8 mouse cellular contexts compared by ENCODE assay signal in the genomic region with DNA sequence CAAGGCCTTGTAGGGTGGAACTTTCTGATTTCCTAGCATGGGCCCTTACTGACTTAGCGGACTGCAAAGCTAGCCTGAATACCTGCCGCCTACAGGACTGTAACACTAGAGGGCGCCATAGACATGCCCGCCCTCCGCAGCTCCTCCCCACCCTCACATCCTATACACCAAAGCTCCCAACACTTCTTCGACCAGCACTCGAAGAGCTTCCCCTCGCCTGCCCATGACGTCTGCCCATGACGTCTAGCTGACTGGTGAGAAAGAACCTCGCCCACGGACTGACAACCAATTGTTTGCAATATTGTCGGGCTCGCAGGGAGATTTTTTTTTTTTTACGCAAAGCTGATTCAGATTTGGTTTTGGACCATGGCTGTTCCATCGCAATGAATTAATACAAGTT. TPM values are rescaled to one million over a fixed set of nuclear protein-coding genes. Genes with fewer than 3 reads are reported as not detected.
A peak's percentile ranks its signal among the peaks of the same experiment; 100 is the strongest.
DNase-seq lines count a peak whose midpoint lies in the region; ATAC-seq and TF ChIP-seq lines count a peak whose summit lies in the region.

No protein-coding gene starts in this region.

- H3K9ac ChIP-seq in MEL (ENCODE audit: control insufficient read depth, low read depth, low read length, poor library complexity, severe bottlenecking), result peak overlapping the region; percentile 52
- no peak overlapping the region for H3K9ac ChIP-seq in forebrain, embryonic 14.5 days (ENCODE audit: low read length)
- H3K9ac ChIP-seq in lung, embryonic 15.5 days, result peak overlapping the region; percentile 19; the same call in 1 of the 2 replicates

- no peak for TF ChIP-seq EP300 in MEL (IDR thresholded peaks at IDR 0.05; ENCODE audit: low read depth in 1 of 2, low read length in 2 of 2)

- peaks cover 0 to 3% of the 10 kb centered on the region in 2 experiments; a peak in 2 of 4 replicates for H3K36me3 ChIP-seq in MEL (ENCODE audit: control insufficient read depth in 1 of 2, insufficient read depth in 2 of 2, low read length in 2 of 2)
- H3K36me3 ChIP-seq in forebrain, embryonic 14.5 days (ENCODE audit: control insufficient read depth, insufficient read depth, low read length), result no peaks in the 10 kb centered on the region
- no peaks in the 10 kb centered on the region for H3K36me3 ChIP-seq in lung, embryonic 15.5 days
- H3K36me3 ChIP-seq in thymus, adult 2 months (ENCODE audit: control insufficient read depth, insufficient read depth, low read length), result no peaks in the 10 kb centered on the region

- ATAC-seq in cerebellum, adult (ENCODE audit: insufficient number of reproducible peaks, low FRiP score, low TSS enrichment), result peak; percentile 80
- ATAC-seq in forebrain, embryonic 14.5 days, result peak; percentile 91
- ATAC-seq in hematopoietic stem cell, adult 5-6 weeks (replicated peaks in 1 of 2; ENCODE audit: insufficient read depth in 1 of 2, low FRiP score in 2 of 2, low TSS enrichment in 1 of 2, low read depth in 1 of 2, poor library complexity in 2 of 2, severe bottlenecking in 2 of 2), result peak; percentile 98
- ATAC-seq in lung, embryonic 15.5 days (ENCODE audit: borderline replicate concordance, extremely low read depth, low FRiP score, low TSS enrichment), result peak; percentile 90

- TF ChIP-seq POLR2A in MEL (IDR thresholded peaks at IDR 0.05; ENCODE audit: control insufficient read depth in 1 of 2, insufficient read depth in 1 of 2, low read depth in 1 of 2, low read length in 2 of 2, poor library complexity in 1 of 2), result no peak
- no peak for TF ChIP-seq POLR2A in olfactory bulb, adult 2 months (IDR thresholded peaks at IDR 0.05; ENCODE audit: insufficient read depth, low read depth, low read length)
- TF ChIP-seq POLR2A in thymus, adult 2 months (IDR thresholded peaks at IDR 0.05; ENCODE audit: control insufficient read depth, extremely low read depth, insufficient read depth, low read length, poor library complexity), result no peak

- H3K4me3 ChIP-seq in MEL (ENCODE audit: control insufficient read depth in 1 of 2, insufficient read depth in 1 of 2, low read depth in 2 of 2, low read length in 2 of 2), result peak overlapping the region in 1 of 2 experiments; percentile 36; a peak in 1 of 4 replicates
- H3K4me3 ChIP-seq in forebrain, embryonic 14.5 days (ENCODE audit: low read depth, low read length), result peak overlapping the region; percentile 10; the same call in 1 of the 2 replicates
- H3K4me3 ChIP-seq in lung, embryonic 15.5 days, result peak overlapping the region; percentile 10
- H3K4me3 ChIP-seq in olfactory bulb, adult 2 months (ENCODE audit: insufficient read depth, low read depth, low read length), result peak overlapping the region; percentile 35
- no peak overlapping the region for H3K4me3 ChIP-seq in thymus, adult 2 months (ENCODE audit: control insufficient read depth, insufficient read depth, low read length)

- H3K79me2 ChIP-seq in MEL (ENCODE audit: control insufficient read depth, insufficient read depth, low read length, poor library complexity), result no peaks in the 10 kb centered on the region

- TF ChIP-seq CTCF in MEL (IDR thresholded peaks at IDR 0.05 in 2 of 3, conservative IDR thresholded peaks at IDR 0.05 in 1 of 3; ENCODE audit: control insufficient read depth in 1 of 3, insufficient read depth in 1 of 3, low read depth in 2 of 3, low read length in 3 of 3, poor library complexity in 1 of 3, severe bottlenecking in 1 of 3), result peak; percentile 84 to 95 (median 91)
- peak; percentile 69; the same call in 1 of the 2 replicates for TF ChIP-seq CTCF in olfactory bulb, adult 2 months (IDR thresholded peaks at IDR 0.05; ENCODE audit: insufficient read depth, low read depth, low read length)
- TF ChIP-seq CTCF in thymus, adult 2 months (IDR thresholded peaks at IDR 0.05; ENCODE audit: borderline replicate concordance, control insufficient read depth, extremely low read depth, insufficient read depth, low read length, poor library complexity), result peak; percentile 82; the same call in 1 of the 2 replicates

- 0 out of 4 replicates have a peak, but pooled peaks cover 0 to 7% of the 10 kb centered on the region in 2 experiments for H3K4me1 ChIP-seq in MEL (ENCODE audit: control insufficient read depth in 1 of 2, insufficient read depth in 2 of 2, low read length in 2 of 2)
- no peaks in the 10 kb centered on the region for H3K4me1 ChIP-seq in forebrain, embryonic 14.5 days (ENCODE audit: control insufficient read depth, insufficient read depth, low read length)
- H3K4me1 ChIP-seq in lung, embryonic 15.5 days, result peaks cover 4% of the 10 kb centered on the region; the same call in 1 of the 2 replicates
- peaks cover 2% of the 10 kb centered on the region; the same call in 1 of the 2 replicates for H3K4me1 ChIP-seq in olfactory bulb, adult 2 months (ENCODE audit: control insufficient read depth, insufficient read depth, low read length)
- no peaks in the 10 kb centered on the region for H3K4me1 ChIP-seq in thymus, adult 2 months (replicated peaks; ENCODE audit: control insufficient read depth, insufficient read depth, low read length)

- TF ChIP-seq RAD21 in MEL (IDR thresholded peaks at IDR 0.05; ENCODE audit: low read depth, low read length), result peak; percentile 77

- WGBS in forebrain, embryonic 14.5 days, result 10% methylated on average over 16 of the region's 16 CpGs
- 10% methylated on average over 16 of the region's 16 CpGs for WGBS in lung, embryonic 15.5 days
- WGBS in olfactory bulb, adult 2 months, result 4% methylated on average over 16 of the region's 16 CpGs
- 12% methylated on average over 16 of the region's 16 CpGs for WGBS in thymus, adult 2 months

- peak; percentile 93 for DNase-seq in MEL (ENCODE audit: low read depth, low spot score)
- DNase-seq in forebrain, embryonic 14.5 days (ENCODE audit: low spot score), result peak; percentile 82
- DNase-seq in layer of hippocampus, adult 8-10 months (ENCODE audit: low spot score in 2 of 2), result peak; percentile 32 to 55
- DNase-seq in thymus, adult 2 months, result peak; percentile 69

- no peak overlapping the region for H3K27ac ChIP-seq in MEL (ENCODE audit: control insufficient read depth, low read depth, low read length)
- no peak overlapping the region for H3K27ac ChIP-seq in forebrain, embryonic 14.5 days (ENCODE audit: low read depth, low read length)
- H3K27ac ChIP-seq in lung, embryonic 15.5 days, result no peak overlapping the region
- no peak overlapping the region for H3K27ac ChIP-seq in olfactory bulb, adult 2 months (ENCODE audit: insufficient read depth, low read depth, low read length)
- H3K27ac ChIP-seq in thymus, adult 2 months (ENCODE audit: control insufficient read depth, insufficient read depth, low read length), result no peak overlapping the region

- H3K27me3 ChIP-seq in MEL (ENCODE audit: control insufficient read depth in 1 of 2, insufficient read depth in 2 of 2, low read length in 2 of 2), result no peaks in the 10 kb centered on the region; a peak in 1 of 4 replicates
- no peaks in the 10 kb centered on the region for H3K27me3 ChIP-seq in forebrain, embryonic 14.5 days (replicated peaks; ENCODE audit: control insufficient read depth, insufficient read depth, low read length)
- H3K27me3 ChIP-seq in lung, embryonic 15.5 days, result no peaks in the 10 kb centered on the region
- H3K27me3 ChIP-seq in thymus, adult 2 months (ENCODE audit: control insufficient read depth, insufficient read depth, low read length), result no peaks in the 10 kb centered on the region

- H3K4me2 ChIP-seq in forebrain, embryonic 14.5 days (ENCODE audit: low read length), result peak overlapping the region; percentile 45
- peak overlapping the region; percentile 51 for H3K4me2 ChIP-seq in lung, embryonic 15.5 days

- H3K9me3 ChIP-seq in MEL (replicated peaks; ENCODE audit: insufficient read depth, low read length), result no peaks in the 10 kb centered on the region
- H3K9me3 ChIP-seq in forebrain, embryonic 14.5 days (replicated peaks; ENCODE audit: control insufficient read depth, low read length), result no peaks in the 10 kb centered on the region
- H3K9me3 ChIP-seq in lung, embryonic 15.5 days, result no peaks in the 10 kb centered on the region

TF ChIP-seq in MEL, 35 proteins besides CTCF, POLR2A, EP300 and RAD21 (continues in another document):
- TF ChIP-seq MAX (IDR thresholded peaks at IDR 0.05; ENCODE audit: low read length), result peak; percentile 62; the same call in 1 of the 2 replicates

RNA-seq across cellular contexts. Expression of gene Srprb, which starts 5.9 kb away (rescaled TPM):
- total RNA-seq in MEL (2012; rRNA removed), result 62.0 and 71.5 TPM in 2 replicates
- 10 to 100 TPM in 1 of 2 experiments, not detected in 1; 85.0 TPM for polyA plus RNA-seq in MEL (2012; ENCODE audit: insufficient read depth in 1 of 2, insufficient read length in 2 of 2, low read depth in 1 of 2, low replicate concordance in 2 of 2, missing spikeins in 1 of 2)
- 55.8 and 61.7 TPM in 2 replicates for polyA plus RNA-seq in forebrain, embryonic 14.5 days (2014; fragmentation: Nextera tagmentation; extraction: Ambion mirVana)
- total RNA-seq in hematopoietic stem cell, adult 5-6 weeks (2017), result 19.1 and 21.7 TPM in 2 replicates
- 10 to 100 TPM; 19.5 to 22.9 (median 22.1) TPM for total RNA-seq in layer of hippocampus, adult 8-10 months (2022)
- 62.5 and 66.0 TPM in 2 replicates for polyA plus RNA-seq in lung, embryonic 15.5 days (2015; fragmentation: Nextera tagmentation; extraction: Ambion mirVana)
- polyA plus RNA-seq in olfactory bulb, adult 2 months (2012; ENCODE audit: insufficient read depth, insufficient read length, low replicate concordance, missing spikeins), result not detected in 2 replicates
- polyA plus RNA-seq in thymus, adult 2 months (2012; rRNA removed), result 47.4 and 51.3 TPM in 2 replicates

RNA-seq across cellular contexts. Expression of gene Gm20425, which starts 22.3 kb away (rescaled TPM):
- not detected in 2 replicates for total RNA-seq in MEL (2012; rRNA removed)
- polyA plus RNA-seq in MEL (2012; ENCODE audit: insufficient read depth in 1 of 2, insufficient read length in 2 of 2, low read depth in 1 of 2, low replicate concordance in 2 of 2, missing spikeins in 1 of 2), result not detected
- polyA plus RNA-seq in forebrain, embryonic 14.5 days (2014; fragmentation: Nextera tagmentation; extraction: Ambion mirVana), result 0.63 and 2.7 TPM in 2 replicates
- total RNA-seq in hematopoietic stem cell, adult 5-6 weeks (2017), result not detected in 2 replicates
- total RNA-seq in layer of hippocampus, adult 8-10 months (2022), result 10 to 100 TPM in 3 of 4 experiments, 1 to 10 TPM in 1; 7.4 to 13.1 (median 12.1) TPM
- polyA plus RNA-seq in lung, embryonic 15.5 days (2015; fragmentation: Nextera tagmentation; extraction: Ambion mirVana), result 0.49 and 0.84 TPM in 2 replicates
- not detected in 2 replicates for polyA plus RNA-seq in olfactory bulb, adult 2 months (2012; ENCODE audit: insufficient read depth, insufficient read length, low replicate concordance, missing spikeins)
- polyA plus RNA-seq in thymus, adult 2 months (2012; rRNA removed), result not detected in 2 replicates

RNA-seq across cellular contexts. Expression of gene Trf, which starts 22.4 kb away (rescaled TPM):
- not detected in 2 replicates for total RNA-seq in MEL (2012; rRNA removed)
- not detected for polyA plus RNA-seq in MEL (2012; ENCODE audit: insufficient read depth in 1 of 2, insufficient read length in 2 of 2, low read depth in 1 of 2, low replicate concordance in 2 of 2, missing spikeins in 1 of 2)
- 30.0 and 41.3 TPM in 2 replicates for polyA plus RNA-seq in forebrain, embryonic 14.5 days (2014; fragmentation: Nextera tagmentation; extraction: Ambion mirVana)
- 68.0 and 95.2 TPM in 2 replicates for total RNA-seq in hematopoietic stem cell, adult 5-6 weeks (2017)
- 100 to 1,000 TPM; 300 to 648 (median 402) TPM for total RNA-seq in layer of hippocampus, adult 8-10 months (2022)
- 81.9 and 117 TPM in 2 replicates for polyA plus RNA-seq in lung, embryonic 15.5 days (2015; fragmentation: Nextera tagmentation; extraction: Ambion mirVana)
- polyA plus RNA-seq in olfactory bulb, adult 2 months (2012; ENCODE audit: insufficient read depth, insufficient read length, low replicate concordance, missing spikeins), result not detected in 2 replicates
- polyA plus RNA-seq in thymus, adult 2 months (2012; rRNA removed), result 149 and 198 TPM in 2 replicates
